Mouse (Mus musculus): ENCODE data around the gene Lrch1.

Gene Lrch1

DNA sequence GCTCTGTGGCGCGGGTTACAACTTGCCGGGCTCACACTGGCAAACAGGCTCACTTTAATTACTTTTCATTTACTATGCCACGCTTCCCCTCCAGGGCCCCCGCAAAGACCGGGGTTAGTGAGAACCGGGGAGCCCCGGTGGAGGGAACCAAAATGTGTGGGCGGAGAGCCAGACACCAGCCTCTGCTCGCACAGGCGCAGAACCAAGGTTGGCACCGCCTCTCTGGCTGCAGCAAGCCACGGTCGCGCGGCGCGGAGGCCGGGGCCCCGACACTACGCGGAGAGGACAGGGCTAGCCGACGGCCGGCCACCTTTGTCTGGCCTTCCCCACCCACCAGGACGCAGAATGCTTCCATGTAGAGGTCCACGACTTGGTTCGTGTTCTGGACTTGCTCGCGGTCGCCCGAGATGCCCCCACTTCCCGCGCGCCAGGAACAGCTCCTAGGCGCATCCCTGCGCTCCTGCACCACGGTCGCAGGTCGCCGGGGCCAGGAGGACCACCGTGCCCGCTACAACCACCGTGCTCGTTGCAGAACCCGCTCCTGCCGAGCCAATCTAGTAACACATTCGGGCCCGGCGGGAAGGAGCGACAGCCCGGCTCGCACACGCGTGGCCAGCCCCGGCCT is 813 bp downstream of the Lrch1 start:
- in situ Hi-C loops (cut with MboI), result no loop called here

DNA sequence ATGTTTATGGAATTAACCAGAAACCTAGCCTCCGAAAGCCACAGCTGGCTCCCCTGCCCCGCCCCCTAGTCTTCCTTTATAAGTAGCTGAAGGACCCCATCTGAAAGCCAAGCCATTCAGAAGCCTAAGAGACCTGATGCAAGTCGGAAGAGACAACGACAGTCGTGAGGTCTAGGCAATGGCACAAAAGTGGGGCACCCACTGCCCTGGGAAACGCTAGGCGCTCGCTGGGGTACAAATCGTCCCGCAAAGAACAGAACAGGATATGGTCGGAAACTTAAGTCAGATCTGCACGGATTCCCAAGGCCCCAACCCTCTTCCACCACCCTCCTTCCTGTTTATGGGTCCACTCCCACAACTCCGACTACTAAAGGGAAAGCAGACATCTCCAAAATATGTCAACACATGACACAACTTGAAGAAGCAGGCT is 1.3 kb downstream of the Lrch1 start:
- in situ Hi-C loops (cut with MboI), result no loop called here

- in situ Hi-C loops (cut with MboI), result no loop called here
Observed at GRCm38 (mm10) chr14:74945266-74946215, 2.1 kb downstream of the Lrch1 start.

DNA sequence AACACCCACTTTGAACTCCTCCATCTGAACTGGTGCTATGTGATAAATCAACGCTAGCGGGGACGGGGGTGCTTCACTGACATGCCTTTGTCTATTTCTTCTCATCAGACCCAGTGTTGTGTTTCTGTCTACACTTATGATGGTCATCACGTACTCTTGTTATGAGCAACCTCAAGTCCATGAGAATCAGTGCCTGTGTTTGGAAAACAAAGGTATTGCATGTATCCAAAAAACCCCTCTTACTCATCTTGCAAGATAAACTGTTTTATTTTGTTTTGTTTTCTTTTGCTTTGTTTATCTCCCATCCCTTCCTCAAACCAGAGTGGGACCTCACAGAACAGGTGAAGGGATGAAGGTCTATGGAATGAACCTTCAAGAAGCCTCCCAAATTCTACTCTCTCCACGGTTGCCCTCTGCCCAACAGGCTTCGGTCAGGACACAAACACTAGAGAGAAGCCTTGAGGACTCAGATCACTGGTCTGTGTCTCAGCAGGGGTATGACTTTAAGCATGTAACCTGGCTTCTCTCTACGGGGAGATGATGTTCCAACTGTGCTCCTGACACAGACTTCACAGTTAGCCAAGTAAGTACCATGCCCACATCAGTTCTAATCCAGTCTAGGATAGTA is 3.4 kb downstream of the Lrch1 start:
- in situ Hi-C loops (cut with MboI), result no loop called here

DNA sequence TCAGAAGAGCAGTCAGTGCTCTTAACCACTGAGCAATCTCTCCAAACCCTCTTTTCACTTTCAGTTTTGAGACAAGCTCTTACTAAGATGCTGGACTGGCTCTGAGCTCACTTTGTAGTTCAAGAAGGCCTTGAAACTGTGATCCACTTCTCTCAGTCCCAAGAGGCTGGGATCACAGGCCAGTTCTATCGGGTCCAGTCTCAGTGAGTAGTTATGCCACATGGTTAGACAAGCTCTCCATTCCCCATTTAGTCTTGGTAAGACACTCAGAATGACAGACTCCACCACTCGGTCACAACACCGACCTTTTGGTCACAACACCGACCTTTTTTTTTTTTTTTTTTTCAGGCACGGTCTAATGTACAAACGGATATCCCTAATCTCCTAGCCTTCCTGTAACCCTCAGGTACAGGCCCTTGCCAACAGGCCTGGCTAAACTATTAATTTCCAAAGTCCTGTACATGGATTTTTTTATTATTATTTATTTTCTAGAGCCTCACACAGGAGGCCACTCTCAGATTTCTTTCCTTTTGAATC is 4.0 kb downstream of the Lrch1 start:
- in situ Hi-C loops (cut with MboI), result no loop called here

DNA sequence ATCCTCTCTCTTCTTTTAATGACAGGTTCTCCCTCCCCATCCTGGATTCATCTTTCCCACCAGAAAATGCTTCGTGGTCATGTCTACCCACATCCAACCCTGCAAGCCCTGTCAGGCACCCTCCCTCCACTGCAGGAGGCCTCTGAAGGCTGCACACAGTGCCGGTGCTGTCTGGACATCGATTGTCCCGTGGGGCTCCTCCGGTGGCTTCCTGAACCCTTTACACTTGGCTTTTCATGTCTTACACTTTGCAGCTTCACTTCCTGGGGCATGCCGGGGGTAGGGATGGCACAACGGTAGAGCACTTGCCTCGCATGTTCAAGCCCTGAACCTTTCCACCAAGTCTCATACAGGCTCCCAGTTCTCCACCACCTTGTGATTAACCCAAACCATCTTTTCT is 4.7 kb downstream of the Lrch1 start:
- in situ Hi-C loops (cut with MboI), result no loop called here

DNA sequence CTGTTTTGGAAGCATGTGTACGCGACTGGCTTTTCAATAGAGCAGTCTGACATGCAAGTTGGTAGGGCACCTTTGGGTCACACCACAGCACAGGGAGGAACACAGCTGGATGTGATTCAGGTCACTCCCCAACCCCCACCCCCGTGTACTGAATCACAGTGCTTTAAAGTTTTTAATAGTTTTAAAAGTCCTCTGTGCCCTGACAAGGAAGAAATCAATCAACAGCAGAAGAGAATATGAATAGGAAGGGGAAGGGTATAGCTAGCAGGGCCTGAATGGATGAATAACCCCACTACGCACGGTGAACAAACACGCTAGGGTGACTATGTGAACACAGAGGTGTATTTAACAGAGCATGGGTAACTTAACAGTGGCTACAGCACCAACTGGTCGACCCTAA is 6.1 kb downstream of the Lrch1 start:
- in situ Hi-C loops (cut with MboI), result no loop called here

GRCm38 (mm10) chr14:74940741-74941140 is 6.9 kb downstream of the Lrch1 start:
- in situ Hi-C loops (cut with MboI), result no loop called here

GRCm38 (mm10) chr14:74939355-74939754 is 8.3 kb downstream of the Lrch1 start:
- in situ Hi-C loops (cut with MboI), result no loop called here

DNA sequence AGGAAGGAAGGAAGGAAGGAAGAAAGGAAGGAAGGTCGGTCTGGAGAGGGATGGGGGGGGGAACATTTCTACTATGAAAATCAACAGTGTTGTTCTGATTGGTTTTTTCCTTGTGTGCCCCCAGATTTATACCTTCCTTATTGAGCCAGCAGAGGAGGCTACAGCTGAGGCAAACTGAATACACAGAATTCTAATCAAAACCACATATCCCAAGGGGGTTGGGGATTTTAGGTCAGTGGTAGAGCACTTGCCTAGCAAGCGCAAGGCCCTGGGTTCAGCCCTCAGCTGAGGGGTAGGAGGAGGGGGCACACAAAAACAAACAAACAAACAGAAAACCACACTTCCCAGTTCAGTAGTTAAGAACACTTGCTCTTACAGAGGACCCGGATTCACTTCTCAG is 8.8 kb downstream of the Lrch1 start:
- in situ Hi-C loops (cut with MboI), result no loop called here

DNA sequence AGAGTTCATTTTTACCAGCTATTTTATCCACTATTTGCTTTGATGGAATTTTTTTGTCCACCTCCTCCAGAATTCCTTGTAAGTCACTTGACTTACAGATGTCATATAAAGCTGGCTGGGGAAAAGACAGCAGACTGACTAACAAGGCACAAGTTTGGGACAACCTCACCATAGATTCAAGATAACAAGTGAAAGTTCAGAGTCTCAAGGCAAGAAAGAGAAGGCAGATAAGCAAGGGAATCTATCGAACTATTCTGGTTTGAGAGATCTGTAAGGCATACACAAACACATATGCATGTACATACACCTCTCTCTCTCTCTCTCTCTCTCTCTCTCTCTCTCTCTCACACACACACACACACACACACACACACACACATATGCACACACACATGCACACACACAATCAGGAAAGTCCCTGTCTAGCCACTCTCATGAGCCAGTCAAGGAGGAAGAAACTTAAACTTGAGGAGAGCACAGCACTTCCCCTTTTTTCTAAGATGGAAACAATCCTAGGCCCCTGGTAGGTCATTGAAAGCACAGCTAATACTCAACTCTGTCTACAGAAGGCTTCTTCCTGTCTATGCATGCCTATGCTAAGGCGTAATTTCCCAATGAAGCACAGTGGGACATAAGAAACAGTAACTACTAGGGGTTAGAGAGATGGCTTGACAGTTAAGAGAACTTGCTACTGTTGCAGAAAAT is 11.0 kb downstream of the Lrch1 start:
- in situ Hi-C loops (cut with MboI), result no loop called here

DNA sequence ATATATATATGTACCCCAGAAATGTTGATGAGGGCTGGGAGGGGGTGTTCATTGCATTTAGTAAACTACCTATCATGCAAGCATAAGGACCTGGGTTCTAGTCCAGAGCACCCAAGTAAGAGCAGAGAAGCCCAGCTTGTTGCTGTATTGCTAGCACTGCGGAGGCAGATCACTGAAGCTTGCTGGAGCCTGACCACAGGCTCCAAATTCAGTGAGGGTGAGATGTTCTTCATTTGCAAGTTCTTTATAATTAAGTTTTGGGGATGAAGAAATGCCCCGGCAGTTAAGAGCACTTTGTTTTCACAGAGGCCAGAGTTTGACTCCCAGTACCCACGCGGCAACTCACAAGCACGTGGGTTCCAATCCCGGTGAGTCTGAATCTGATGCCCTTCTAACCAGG is 12.6 kb downstream of the Lrch1 start:
- in situ Hi-C loops (cut with MboI), result no loop called here

DNA sequence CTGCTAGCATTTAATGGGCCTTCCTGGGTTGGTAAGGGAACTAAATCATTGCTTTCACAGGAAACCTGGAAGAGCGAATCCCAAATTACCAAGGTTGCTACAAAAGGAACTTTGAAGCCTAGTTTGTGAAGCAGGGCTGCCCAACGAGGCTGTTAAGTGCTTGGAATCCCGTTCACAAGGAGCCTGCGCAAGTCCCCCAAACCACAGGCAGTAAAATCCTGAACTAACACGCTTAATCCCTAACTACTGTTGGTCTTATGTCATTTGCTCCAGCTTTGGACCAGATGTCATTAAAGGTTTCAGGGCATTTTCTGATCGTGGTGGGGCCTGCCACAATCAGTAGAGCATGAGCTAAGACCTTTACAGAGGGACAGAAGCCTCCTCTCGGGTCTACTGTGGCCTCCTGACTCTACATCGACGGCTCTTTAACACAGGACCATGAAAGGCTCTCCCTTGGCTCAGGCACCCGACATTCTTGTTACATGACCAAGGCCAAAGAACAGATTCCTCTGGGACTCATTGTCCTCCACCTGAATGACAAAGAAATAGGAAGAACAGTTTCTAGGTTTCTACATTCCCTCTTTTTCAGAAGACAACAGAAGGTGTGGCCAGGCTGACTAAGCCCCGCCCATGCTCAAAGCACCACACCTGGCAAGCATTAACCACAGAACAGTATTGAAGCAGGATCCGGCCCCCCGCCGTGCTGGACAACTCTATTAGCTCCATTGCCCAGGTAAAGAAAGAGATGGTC is 13.5 kb downstream of the Lrch1 start:
- in situ Hi-C loops (cut with MboI), result no loop called here

DNA sequence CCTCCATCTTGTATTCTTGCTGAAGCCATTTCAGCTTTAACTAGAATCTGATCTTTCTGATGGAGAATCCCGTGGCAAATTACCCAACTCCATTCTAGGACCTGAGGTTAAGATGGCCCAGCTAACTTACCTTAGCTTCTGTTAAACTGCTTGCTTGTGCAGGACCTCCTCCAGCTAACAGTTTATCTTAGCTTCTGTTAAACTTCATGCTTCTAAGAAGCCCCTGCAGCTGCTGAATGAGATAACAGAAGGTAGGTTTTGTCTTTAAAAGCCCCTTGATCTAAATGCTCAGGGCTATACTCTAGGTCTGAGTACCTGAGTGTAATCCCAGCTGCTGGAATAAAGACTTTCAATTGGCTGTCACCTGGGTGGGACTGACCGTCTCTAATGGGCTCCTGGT is 17.9 kb downstream of the Lrch1 start:
- in situ Hi-C loops (cut with MboI), result no loop called here

DNA sequence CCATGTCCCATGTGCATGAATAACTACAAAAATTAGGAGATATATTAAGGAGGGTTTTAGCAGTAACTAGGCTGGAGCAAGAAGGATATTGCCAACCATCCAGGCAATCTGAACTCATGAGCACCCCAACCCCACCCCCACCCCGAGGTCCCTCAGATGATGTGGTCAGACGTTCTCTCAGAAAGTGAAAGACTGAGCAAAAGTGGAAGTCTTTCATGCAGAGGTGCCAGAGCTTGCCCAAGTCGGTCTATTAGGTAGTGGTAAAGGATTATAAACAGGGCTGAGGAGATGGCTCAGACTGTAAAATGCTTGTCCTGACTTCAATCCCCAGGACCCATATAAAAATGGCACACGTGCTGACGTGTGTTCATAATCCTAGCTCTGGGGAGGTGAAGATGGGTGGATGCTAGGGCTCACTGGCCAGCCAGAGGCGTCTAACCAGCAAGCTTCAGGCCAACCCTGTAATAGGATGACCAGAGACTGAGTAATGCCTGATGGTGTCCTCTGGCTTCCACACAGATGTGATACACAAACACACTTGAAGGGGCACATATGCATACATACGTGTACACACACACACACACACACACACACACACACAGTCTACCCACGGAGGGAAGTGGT is 18.8 kb downstream of the Lrch1 start:
- in situ Hi-C loops (cut with MboI), result no loop called here

DNA sequence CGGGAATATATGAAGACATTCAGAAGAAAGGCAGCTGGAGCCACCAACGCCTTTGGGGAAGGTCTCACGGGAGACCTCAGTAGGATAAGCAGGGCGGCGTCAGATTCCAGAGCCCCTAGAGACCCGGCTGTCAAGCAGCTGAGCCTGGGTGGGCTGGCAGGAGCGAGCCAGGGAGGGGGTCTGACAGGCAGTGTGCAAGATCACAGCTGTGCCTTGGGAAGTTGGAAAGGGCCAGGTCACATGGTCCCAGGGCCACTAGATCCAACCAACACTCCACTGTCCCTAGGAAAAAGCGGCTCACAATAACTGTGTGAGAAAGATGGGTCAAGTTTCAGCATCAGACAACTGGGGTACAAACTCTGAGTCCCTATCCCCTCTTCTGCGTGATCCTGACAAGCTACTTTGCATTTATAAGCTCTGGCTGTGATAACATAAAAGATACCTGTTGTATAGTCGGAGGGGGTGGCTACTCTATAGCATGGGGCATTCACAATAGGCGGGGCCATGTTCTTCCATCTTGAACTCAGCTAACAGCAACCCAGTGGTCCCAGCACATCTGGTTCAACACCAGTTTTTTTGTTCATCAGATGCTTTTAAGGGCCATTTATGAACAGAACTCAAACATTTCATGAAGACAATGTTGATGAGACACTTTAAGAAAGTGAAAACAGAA is 20.6 kb downstream of the Lrch1 start:
- in situ Hi-C loops (cut with MboI), result no loop called here

DNA sequence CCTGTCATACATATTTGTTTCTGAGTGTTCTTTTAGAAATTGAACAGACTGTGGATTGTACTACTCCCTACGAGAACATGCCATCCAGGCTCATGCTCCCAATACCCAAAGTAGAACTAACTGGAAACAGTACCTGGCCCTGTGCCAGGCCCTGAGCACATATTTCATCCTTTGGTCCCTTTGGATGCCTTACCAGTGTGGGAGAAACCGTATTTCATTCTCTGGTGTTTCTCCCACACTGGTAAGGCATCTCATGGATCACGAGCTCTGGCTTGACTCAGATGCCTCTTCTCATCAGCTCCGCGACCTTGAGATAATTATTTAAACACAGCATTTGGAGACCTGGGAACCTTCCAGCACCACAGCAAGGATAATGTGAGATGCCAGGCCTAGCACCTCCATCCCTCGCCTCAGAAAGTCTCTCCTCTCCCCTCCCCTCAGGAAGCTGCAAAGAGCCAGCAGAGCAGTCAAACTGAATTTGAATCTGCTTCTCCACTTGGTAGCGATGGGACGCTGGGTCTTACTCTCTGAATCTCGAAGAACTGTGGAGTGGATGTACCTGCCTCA is 21.6 kb downstream of the Lrch1 start:
- in situ Hi-C loops (cut with MboI), result no loop called here

DNA sequence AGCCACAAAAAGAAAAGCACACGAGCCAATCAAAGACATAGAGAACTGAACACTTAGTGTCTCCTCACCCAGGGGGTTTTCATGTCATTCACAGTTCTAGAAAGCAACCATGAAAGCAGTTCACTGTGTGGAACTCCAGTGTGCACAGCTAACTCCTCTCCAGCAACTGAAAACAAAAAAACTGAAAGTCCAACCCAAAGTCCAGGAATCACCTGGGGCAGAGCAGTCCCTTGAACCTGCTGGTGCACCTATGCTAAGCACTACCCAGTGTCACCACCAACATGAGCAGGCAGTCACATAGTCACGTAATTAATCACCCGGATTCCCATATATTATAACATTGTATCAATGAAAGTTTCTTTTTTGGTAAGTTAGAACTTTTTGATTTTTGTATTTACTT is 23.2 kb downstream of the Lrch1 start:
- in situ Hi-C loops (cut with MboI), result no loop called here

GRCm38 (mm10) chr14:74924031-74924430 is 23.6 kb downstream of the Lrch1 start:
- in situ Hi-C loops (cut with MboI), result no loop called here

Data from mature B cell (primary cell).